Mouse (Mus musculus) adrenal gland, adult (tissue): ENCODE results near the gene Gm20521.

Source experiments
- DNase-seq, 2 experiments: peaks; one replicate each; pipeline ENCODE4 v3.0.0; 2022 to 2023; ENCODE audit warnings: low spot score in 1 of 2; ENCODE audit not compliant: inconsistent age in 2 of 2

Gene Gm20521

GRCm38 (mm10) chr14:54892200-54892599 lies 9.0 kb downstream of the Gm20521 start, which contains the start of gene Pabpn1:
Gene Pabpn1 (plus strand): TSS chr14:54892500.
- DNase-seq: no peak

GRCm38 (mm10) chr14:54893651-54894181 lies 10.5 kb downstream of the Gm20521 start:
- peak; percentile 99 for DNase-seq

GRCm38 (mm10) chr14:54894296-54895151 lies 11.3 kb downstream of the Gm20521 start:
- DNase-seq: peak; percentile 61 to 86

DNA sequence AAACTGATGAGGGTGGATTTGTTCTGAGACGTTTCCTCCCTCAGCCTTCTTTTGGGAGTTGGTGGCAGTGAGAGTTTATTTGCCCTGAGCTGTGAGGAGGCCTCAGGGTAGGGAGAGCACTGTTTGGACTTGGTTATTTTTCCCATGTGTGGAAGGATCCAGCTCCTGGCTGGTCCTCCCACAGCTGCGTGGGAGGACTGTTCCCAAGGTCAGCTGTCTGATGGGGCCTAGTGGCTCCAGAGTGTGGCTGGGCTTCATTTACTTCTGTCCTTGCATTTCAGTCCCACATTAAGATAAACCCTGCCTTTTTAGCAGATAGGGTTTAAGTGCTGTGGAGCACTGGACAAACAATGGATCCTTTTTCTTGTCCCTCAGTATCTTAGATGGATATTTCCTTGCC lies 14.2 kb downstream of the Gm20521 start:
- DNase-seq: peak in 1 of 2 experiments; percentile 64

GRCm38 (mm10) chr14:54900383-54900782 lies 17.1 kb downstream of the Gm20521 start:
- peak; percentile 62 to 92 for DNase-seq

DNA sequence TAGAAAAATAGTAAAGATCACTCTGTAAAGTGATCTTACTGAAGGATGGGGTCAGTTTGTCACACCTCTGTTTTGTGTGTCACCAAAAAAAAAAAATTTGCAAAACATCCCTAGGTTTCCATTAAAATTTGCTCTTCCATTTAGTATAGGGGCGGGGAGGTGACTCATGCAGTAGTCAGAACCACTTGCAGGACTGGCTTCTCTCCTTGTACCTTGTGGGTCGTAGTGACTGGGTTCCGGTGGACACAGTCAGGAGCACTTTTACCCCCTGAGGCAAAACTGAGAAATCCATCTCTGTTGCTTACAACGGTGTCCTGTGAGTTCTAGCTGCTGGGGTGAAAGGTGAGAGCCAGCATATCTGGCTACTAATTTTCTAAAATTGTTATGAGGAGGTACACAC lies 20.4 kb downstream of the Gm20521 start:
- DNase-seq: no peak

DNA sequence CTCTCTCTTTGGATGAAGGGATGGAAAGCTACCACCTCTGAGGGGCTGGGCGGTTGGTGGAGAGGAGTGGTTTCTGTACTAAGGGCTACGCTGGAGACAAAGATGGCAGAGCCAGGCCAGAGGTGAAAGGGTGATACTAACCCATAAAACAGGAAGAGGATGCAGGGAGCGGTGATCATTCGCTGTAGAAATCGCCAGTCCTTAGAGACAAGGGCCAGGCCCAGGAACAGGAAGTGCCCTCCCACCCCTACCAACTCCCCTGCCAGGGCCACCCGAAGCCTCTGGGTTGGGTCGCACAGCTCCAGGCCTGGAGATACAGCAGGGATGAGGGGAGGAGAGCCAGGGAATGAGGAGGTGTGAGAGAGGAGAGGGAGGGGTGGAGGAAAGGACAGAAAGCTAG lies 25.4 kb downstream of the Gm20521 start:
- no peak for DNase-seq

- peak; percentile 33 to 46 for DNase-seq
Observed at GRCm38 (mm10) chr14:54912109-54912850, 29.0 kb downstream of the Gm20521 start.

DNA sequence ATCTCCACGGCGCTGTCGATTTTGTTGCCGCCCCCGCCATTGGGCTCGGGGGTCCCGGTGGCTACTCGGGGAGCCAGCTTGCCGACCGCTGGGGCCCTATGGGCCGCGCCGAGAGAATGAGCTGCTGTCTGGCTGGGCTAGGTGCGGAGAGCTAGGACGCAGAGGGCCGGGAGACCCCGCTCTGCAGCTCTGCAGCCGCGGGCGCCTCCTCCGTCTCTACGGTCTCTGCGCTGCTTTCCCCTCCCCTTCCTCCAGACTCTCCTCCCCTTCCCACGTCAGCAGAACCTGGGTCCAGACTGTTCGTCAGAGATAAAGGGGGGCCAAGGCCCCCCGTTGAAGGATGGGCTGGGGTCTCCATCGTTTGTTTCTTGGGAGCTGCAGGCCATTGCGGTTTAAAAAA lies 29.6 kb downstream of the Gm20521 start, which contains the start of gene Slc22a17:
Slc22a17 (minus strand) TSS at position 247 of the 400 bp plus-strand sequence.
- peak; percentile 76 to 89 for DNase-seq

GRCm38 (mm10) chr14:54913343-54913742 lies 30.1 kb downstream of the Gm20521 start:
- peak in 1 of 2 experiments; percentile 49 for DNase-seq

DNA sequence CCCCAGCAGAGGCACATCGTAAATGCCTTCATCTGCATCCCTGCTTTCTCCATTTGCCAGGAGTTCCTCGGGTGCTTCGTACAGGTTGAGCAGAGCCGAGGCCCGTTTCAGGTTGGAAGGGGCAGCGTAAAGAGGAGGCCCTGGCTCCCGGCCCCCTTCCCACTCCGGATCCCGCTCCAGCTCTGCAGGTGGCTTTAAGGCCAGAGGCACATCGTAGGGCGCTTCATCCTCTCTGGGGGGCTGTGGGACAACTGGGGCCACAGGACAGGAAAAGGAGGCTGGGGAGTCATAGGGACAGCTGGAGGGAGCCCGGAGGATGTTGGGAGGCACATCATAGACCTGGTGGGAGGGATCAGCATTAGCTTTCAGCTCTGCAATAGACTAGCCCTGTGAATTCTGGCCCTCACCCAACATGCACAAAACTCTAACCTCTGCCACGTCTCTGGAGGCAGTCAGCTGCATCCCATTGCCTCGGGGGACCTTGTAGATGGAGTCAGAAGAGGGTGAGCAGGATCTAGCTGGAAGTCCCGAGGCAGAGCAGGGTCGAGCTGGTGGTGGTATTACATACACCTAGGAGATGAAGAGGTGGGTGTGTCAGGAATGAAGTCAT lies 36.9 kb downstream of the Gm20521 start:
- DNase-seq: no peak

DNA sequence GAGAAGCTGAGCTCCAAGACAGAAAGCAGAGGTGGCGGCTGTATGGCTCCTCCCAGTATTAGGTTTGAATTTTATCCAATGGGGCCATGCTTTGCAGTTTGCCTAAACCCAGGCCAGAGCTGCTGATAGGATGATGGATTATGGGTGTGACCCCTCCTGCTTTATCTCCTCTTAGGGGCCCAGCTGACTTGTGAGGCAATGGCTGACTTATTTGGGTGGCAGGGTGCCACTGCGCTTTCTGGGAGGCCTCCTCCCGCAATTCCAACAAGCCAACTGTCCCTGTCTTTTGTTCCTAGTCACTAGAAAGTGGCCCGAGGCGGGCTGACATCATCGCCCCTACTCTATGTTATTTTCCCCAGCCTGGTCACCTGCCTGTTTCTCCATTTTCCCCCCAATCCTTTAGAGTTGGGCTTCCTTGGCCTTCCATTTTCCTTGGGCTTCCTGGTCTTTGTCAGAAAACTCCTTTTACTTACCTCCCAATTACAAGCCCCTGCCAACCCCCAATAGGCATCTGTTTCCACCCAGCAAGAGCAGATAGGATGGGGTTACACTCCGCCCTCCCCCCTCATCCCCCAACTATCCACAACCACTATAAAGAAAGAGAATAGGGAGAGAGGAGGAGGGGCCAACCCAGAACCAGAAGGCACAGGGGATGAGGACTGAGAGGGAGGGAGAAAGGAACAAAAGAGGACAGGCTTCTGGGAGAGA lies 41.6 kb downstream of the Gm20521 start:
- DNase-seq: peak in 1 of 2 experiments; percentile 52

DNA sequence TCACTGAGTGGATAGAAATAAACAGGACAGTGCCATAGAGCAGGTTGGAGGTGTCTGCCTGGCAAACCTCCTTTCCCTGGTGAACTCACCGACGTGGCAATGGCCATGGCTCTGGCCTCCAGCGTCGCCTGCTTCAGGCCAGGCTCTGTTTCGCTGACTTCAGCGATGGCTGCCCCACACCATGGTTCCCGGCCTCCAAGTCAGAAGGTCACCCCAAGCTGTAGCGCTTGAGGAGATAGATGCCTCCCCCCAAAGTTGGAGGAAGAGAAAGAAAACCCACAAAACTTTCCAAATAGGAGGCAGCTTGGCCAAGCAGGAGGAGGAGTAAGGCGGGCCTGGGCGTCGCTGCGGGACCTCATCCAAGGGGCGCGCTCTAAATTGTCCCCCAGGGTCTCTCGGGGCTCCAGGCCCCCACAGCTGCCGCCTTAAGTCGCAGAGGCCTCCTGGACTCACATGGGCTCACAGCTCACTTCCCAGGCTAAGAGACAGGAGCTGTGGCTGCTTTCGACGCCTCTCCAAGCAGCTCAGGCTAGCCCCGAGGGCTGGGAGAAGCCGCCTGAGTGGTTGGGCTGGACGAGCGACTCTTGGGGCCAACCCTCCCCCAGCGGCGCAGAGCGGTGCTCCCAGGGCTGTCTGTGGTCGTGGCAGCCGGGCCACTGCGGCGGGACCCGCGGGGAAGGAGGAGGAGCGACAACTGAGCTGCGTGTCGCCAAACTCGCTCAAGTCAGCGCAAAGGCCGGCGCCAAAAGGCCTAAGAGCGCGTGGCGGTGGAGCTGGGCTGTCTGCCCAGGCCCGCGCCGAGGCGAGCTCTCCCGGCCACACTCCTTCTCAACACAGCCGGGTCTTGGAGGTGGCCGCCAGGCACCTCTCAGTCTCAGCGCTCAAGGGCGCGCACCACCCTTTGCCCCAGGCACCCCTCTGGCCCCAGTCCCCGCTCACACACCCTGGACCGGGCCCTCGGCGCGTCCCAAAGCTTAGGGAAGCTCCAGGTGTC lies 42.4 kb downstream of the Gm20521 start, which contains the start of gene Efs:
Efs (minus strand) TSS at position 778 of the 994 bp plus-strand sequence.
- DNase-seq: peak; percentile 31 to 70

DNA sequence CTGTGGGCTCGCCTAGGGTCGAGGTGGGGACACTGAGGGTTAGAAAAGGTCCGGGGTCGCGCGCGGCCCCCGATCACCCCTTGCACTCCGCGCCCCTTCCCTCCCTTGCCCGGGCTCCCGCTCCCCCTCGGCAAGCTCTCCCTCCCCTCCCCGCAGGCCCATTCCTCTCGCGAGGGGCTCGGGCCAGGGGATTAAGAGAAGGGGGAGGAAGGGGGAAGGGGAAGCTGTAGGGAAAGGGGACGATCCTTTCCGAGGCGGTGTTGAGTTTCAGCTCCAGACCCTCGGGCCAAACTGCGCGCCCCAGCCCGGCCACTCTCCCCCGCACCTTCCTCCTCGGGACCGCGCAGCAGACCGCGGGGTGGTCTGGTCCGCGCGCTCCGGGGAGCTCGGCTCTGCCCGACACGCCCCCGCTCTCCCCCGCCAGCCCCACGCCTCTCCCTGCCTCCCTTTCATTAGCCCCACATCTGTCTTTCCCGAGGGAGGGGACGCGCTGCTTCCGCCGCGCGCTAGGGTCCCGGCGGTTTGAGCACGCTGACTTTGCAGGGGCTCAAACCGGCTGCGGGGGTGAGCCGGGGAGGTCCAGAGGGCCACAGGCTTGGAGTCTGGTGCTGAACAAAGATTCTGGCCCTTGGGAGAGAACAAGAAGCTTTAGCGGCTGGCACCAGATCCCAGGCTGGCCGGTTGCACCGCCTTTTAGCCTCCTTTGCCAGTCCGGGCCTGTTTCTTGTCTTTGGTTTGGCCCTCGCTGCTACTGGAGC lies 43.3 kb downstream of the Gm20521 start:
- DNase-seq: peak in 1 of 2 experiments; percentile 64

DNA sequence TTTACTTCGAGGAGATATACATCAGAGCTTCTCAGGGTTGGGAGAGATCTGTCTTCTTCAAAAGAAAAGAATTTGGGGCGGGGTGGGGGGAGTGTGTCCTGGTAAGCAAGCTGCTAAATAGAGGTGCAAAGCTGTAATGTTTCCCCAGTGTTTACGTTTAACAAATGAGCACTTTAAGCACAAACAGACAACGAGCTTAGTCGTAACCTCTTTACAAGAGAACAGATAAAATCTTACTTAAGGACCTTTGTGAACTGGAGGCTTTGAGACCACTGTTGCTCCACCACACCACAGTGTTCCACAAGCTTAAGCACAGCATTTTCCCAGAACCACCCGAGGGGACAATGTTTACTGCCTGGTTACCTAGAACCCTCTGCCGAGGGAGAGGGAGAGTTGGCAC lies 44.1 kb downstream of the Gm20521 start:
- no peak for DNase-seq

- DNase-seq: peak in 1 of 2 experiments; percentile 24
Observed at GRCm38 (mm10) chr14:54929801-54930200, 46.6 kb downstream of the Gm20521 start.

DNA sequence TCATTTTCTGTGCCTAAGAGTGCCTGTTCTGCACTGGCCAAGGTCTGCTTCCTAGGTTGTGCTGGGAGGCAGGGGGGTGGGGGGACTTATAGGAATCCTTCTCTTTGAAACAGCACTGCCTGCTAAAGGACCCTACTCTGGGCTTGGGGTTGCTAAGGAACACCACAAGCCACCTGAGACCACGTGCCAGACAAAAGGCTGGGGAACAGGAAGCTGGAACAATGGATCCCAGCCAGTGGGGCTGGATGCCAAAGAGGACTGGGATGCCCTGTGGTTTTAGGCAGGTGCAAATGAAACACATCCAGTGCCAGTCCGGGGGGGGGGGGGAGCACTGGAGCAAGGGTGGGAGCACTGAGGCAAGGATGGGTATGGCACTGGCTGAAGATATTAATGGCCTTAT lies 47.2 kb downstream of the Gm20521 start:
- DNase-seq: no peak

DNA sequence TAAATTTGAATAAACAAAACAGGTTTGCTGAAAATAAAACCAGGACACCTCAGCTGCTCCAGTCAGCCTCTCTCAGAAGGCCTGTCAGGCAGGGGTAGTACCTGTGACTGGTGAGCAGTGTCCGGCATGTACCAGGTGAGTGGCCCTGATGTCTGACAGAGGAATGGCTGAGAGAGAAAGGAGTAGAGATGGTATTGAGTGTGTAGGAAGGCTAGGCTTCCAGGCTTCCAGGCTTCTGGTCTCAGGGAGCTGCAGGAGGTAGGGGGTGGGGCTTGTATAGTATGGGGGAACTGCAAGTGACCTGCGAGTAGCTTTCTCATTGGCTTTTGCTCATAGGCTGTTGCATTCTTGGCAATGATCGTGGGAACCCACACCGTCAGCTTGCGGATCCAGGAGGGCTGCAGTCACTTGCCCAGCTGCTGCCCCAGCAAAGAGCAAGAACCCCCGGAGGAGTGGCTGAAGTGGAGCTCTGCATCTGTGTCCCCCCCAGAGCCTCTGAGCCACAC lies 49.5 kb downstream of the Gm20521 start, which contains the start of gene Il25:
Il25 (plus strand) TSS at position 51 of the 506 bp plus-strand sequence.
- no peak for DNase-seq
